Mouse (Mus musculus): ENCODE data around the gene Sbk1. TPM values are rescaled to one million over a fixed set of nuclear protein-coding genes. Genes with fewer than 3 reads are reported as not detected.
A peak's percentile ranks its signal among the peaks of the same experiment; 100 is the strongest.
"Not testable (repeated sequence)": the region's sequence is repeated elsewhere in the genome, so short reads cannot be mapped to it uniquely, and the experiment has no call there.

Gene Sbk1
- polyA plus RNA-seq, 1 experiment from 2014 or later: 111 TPM

- Histone ChIP-seq H3K27ac (replicated peaks; ENCODE audit: low read depth, low read length) (no peak overlapping the region), H3K4me1 (ENCODE audit: control insufficient read depth, insufficient read depth, low read length) (peaks cover 4% of the 10 kb centered on the region), H3K9me3 (ENCODE audit: control insufficient read depth, low read length) (no peaks in the 10 kb centered on the region), H3K27me3 (ENCODE audit: control insufficient read depth, insufficient read depth, low read length) (no peaks in the 10 kb centered on the region), H3K9ac (ENCODE audit: low read length) (no peak overlapping the region), H3K4me2 (ENCODE audit: low read depth, severe bottlenecking) (no peak overlapping the region), H3K36me3 (ENCODE audit: control insufficient read depth, insufficient read depth, low read length) (peaks cover 8% of the 10 kb centered on the region; the same call in 1 of the 2 replicates), H3K4me3 (ENCODE audit: low read depth, low read length) (no peak overlapping the region)
- DNase-seq (ENCODE audit: low spot score) (no peak), ATAC-seq (ENCODE audit: insufficient number of reproducible peaks, low FRiP score, low TSS enrichment, low read depth) (no peak)
- WGBS: 89% methylated on average over 8 of the region's 8 CpGs
Measured at GRCm38 (mm10) chr7:126279774-126280482, 7.5 kb downstream of the Sbk1 start.

GRCm38 (mm10) chr7:126280696-126281095 is 8.3 kb downstream of the Sbk1 start:
- 61% methylated on average over 6 of the region's 6 CpGs for WGBS
- Histone ChIP-seq H3K4me2 (ENCODE audit: low read depth, severe bottlenecking) (no peak overlapping the region), H3K27me3 (ENCODE audit: control insufficient read depth, insufficient read depth, low read length) (no peaks in the 10 kb centered on the region), H3K4me1 (ENCODE audit: control insufficient read depth, insufficient read depth, low read length) (no peaks in the 10 kb centered on the region), H3K36me3 (ENCODE audit: control insufficient read depth, insufficient read depth, low read length) (peaks cover 8% of the 10 kb centered on the region; the same call in 1 of the 2 replicates), H3K4me3 (ENCODE audit: low read depth, low read length) (no peak overlapping the region), H3K9ac (ENCODE audit: low read length) (no peak overlapping the region), H3K9me3 (ENCODE audit: control insufficient read depth, low read length) (no peaks in the 10 kb centered on the region), H3K27ac (replicated peaks; ENCODE audit: low read depth, low read length) (no peak overlapping the region)
- ATAC-seq (ENCODE audit: insufficient number of reproducible peaks, low FRiP score, low TSS enrichment, low read depth) (no peak), DNase-seq (ENCODE audit: low spot score) (peak; percentile 63)

GRCm38 (mm10) chr7:126281876-126282682 is 9.7 kb downstream of the Sbk1 start:
- peaks cover 8% of the 10 kb centered on the region; the same call in 1 of the 2 replicates for H3K36me3 ChIP-seq (ENCODE audit: control insufficient read depth, insufficient read depth, low read length)
- no peak overlapping the region for H3K4me2 ChIP-seq (ENCODE audit: low read depth, severe bottlenecking)
- H3K9ac ChIP-seq (ENCODE audit: low read length): no peak overlapping the region
- no peaks in the 10 kb centered on the region for H3K4me1 ChIP-seq (ENCODE audit: control insufficient read depth, insufficient read depth, low read length)
- 84% methylated on average over 16 of the region's 16 CpGs for WGBS
- no peak overlapping the region for H3K27ac ChIP-seq (replicated peaks; ENCODE audit: low read depth, low read length)
- no peak for DNase-seq (ENCODE audit: low spot score)
- no peaks in the 10 kb centered on the region for H3K27me3 ChIP-seq (ENCODE audit: control insufficient read depth, insufficient read depth, low read length)
- ATAC-seq (ENCODE audit: insufficient number of reproducible peaks, low FRiP score, low TSS enrichment, low read depth): no peak
- H3K4me3 ChIP-seq (ENCODE audit: low read depth, low read length): no peak overlapping the region
- H3K9me3 ChIP-seq (ENCODE audit: control insufficient read depth, low read length): no peaks in the 10 kb centered on the region

- ATAC-seq (ENCODE audit: insufficient number of reproducible peaks, low FRiP score, low TSS enrichment, low read depth); H3K36me3 ChIP-seq (ENCODE audit: control insufficient read depth, insufficient read depth, low read length); H3K4me1 ChIP-seq (ENCODE audit: control insufficient read depth, insufficient read depth, low read length); DNase-seq (ENCODE audit: low spot score); H3K27me3 ChIP-seq (ENCODE audit: control insufficient read depth, insufficient read depth, low read length); H3K9me3 ChIP-seq (ENCODE audit: control insufficient read depth, low read length); H3K9ac ChIP-seq (ENCODE audit: low read length); H3K27ac ChIP-seq (replicated peaks; ENCODE audit: low read depth, low read length); H3K4me3 ChIP-seq (ENCODE audit: low read depth, low read length); H3K4me2 ChIP-seq (ENCODE audit: low read depth, severe bottlenecking): not testable (repeated sequence)
- 90% methylated on average over 7 of the region's 8 CpGs for WGBS
Measured at GRCm38 (mm10) chr7:126282683-126282990, 10.2 kb downstream of the Sbk1 start.

- Histone ChIP-seq H3K4me3 (ENCODE audit: low read depth, low read length) (no peak overlapping the region), H3K27me3 (ENCODE audit: control insufficient read depth, insufficient read depth, low read length) (no peaks in the 10 kb centered on the region), H3K9ac (ENCODE audit: low read length) (no peak overlapping the region), H3K4me1 (ENCODE audit: control insufficient read depth, insufficient read depth, low read length) (no peaks in the 10 kb centered on the region), H3K36me3 (ENCODE audit: control insufficient read depth, insufficient read depth, low read length) (peaks cover 7% of the 10 kb centered on the region; the same call in 1 of the 2 replicates), H3K9me3 (ENCODE audit: control insufficient read depth, low read length) (no peaks in the 10 kb centered on the region), H3K27ac (replicated peaks; ENCODE audit: low read depth, low read length) (no peak overlapping the region), H3K4me2 (ENCODE audit: low read depth, severe bottlenecking) (no peak overlapping the region)
- 94% methylated on average over 5 of the region's 5 CpGs for WGBS
- ATAC-seq (ENCODE audit: insufficient number of reproducible peaks, low FRiP score, low TSS enrichment, low read depth) (no peak), DNase-seq (ENCODE audit: low spot score) (no peak)
Measured at GRCm38 (mm10) chr7:126284021-126284420, 11.6 kb downstream of the Sbk1 start.

- ATAC-seq (ENCODE audit: insufficient number of reproducible peaks, low FRiP score, low TSS enrichment, low read depth) (no peak), DNase-seq (ENCODE audit: low spot score) (no peak)
- no peaks in the 10 kb centered on the region for H3K9me3 ChIP-seq (ENCODE audit: control insufficient read depth, low read length)
- H3K4me3 ChIP-seq (ENCODE audit: low read depth, low read length): no peak overlapping the region
- no peak overlapping the region for H3K4me2 ChIP-seq (ENCODE audit: low read depth, severe bottlenecking)
- 86% methylated on average over 4 of the region's 4 CpGs for WGBS
- no peak overlapping the region for H3K27ac ChIP-seq (replicated peaks; ENCODE audit: low read depth, low read length)
- H3K4me1 ChIP-seq (ENCODE audit: control insufficient read depth, insufficient read depth, low read length): no peaks in the 10 kb centered on the region
- H3K9ac ChIP-seq (ENCODE audit: low read length): no peak overlapping the region
- H3K36me3 ChIP-seq (ENCODE audit: control insufficient read depth, insufficient read depth, low read length): peaks cover 6% of the 10 kb centered on the region; the same call in 1 of the 2 replicates
- H3K27me3 ChIP-seq (ENCODE audit: control insufficient read depth, insufficient read depth, low read length): no peaks in the 10 kb centered on the region
Measured at GRCm38 (mm10) chr7:126284441-126284840, 12.0 kb downstream of the Sbk1 start.

- H3K27ac ChIP-seq (replicated peaks; ENCODE audit: low read depth, low read length): no peak overlapping the region
- no peaks in the 10 kb centered on the region for H3K27me3 ChIP-seq (ENCODE audit: control insufficient read depth, insufficient read depth, low read length)
- 71% methylated on average over 4 of the region's 4 CpGs for WGBS
- H3K36me3 ChIP-seq (ENCODE audit: control insufficient read depth, insufficient read depth, low read length): peaks cover 6% of the 10 kb centered on the region; the same call in 1 of the 2 replicates
- ATAC-seq (ENCODE audit: insufficient number of reproducible peaks, low FRiP score, low TSS enrichment, low read depth) (no peak), DNase-seq (ENCODE audit: low spot score) (no peak)
- no peak overlapping the region for H3K4me3 ChIP-seq (ENCODE audit: low read depth, low read length)
- no peak overlapping the region for H3K4me2 ChIP-seq (ENCODE audit: low read depth, severe bottlenecking)
- H3K9ac ChIP-seq (ENCODE audit: low read length): no peak overlapping the region
- no peaks in the 10 kb centered on the region for H3K4me1 ChIP-seq (ENCODE audit: control insufficient read depth, insufficient read depth, low read length)
- no peaks in the 10 kb centered on the region for H3K9me3 ChIP-seq (ENCODE audit: control insufficient read depth, low read length)
Measured at GRCm38 (mm10) chr7:126284865-126285264, 12.4 kb downstream of the Sbk1 start.

- Histone ChIP-seq H3K4me1 (ENCODE audit: control insufficient read depth, insufficient read depth, low read length) (no peaks in the 10 kb centered on the region), H3K9ac (ENCODE audit: low read length) (no peak overlapping the region), H3K36me3 (ENCODE audit: control insufficient read depth, insufficient read depth, low read length) (peaks cover 8% of the 10 kb centered on the region; the same call in 1 of the 2 replicates), H3K27ac (replicated peaks; ENCODE audit: low read depth, low read length) (no peak overlapping the region), H3K9me3 (ENCODE audit: control insufficient read depth, low read length) (no peaks in the 10 kb centered on the region), H3K4me3 (ENCODE audit: low read depth, low read length) (no peak overlapping the region), H3K4me2 (ENCODE audit: low read depth, severe bottlenecking) (no peak overlapping the region), H3K27me3 (ENCODE audit: control insufficient read depth, insufficient read depth, low read length) (no peaks in the 10 kb centered on the region)
- WGBS: 89% methylated on average over 12 of the region's 12 CpGs
- DNase-seq (ENCODE audit: low spot score) (no peak), ATAC-seq (ENCODE audit: insufficient number of reproducible peaks, low FRiP score, low TSS enrichment, low read depth) (no peak)
Measured at GRCm38 (mm10) chr7:126285293-126286211, 13.1 kb downstream of the Sbk1 start.

All from limb, embryonic 11.5 days (tissue).